Mouse (Mus musculus): ENCODE data around the gene Slco2a1. TPM values are rescaled to one million over a fixed set of nuclear protein-coding genes. Genes with fewer than 3 reads are reported as not detected.

The Slco2a1 gene
- polyA plus RNA-seq (2017; shearing (Covaris generic)), result under 1 TPM in 1 of 2 experiments, not detected in 1; 0.27 TPM

DNA sequence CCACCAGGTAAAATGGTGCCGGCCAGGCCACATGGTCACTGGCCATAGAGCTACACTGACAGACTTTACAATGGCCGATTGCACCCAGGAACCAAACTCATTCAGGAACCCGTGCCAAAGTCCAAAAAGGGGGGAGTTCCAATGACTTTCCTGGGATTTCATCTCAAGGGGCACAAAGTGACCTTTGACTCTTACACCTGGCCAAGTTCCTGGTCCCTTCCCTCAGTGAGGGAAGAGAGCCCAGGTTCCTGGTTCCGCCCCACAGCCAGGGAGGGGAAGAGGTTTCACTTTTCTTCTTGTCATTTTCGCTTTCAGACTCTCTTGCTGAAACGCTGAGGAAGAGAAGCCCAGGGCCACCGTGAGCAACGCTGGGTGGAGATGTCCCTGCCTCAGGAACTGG lies at the start of gene Slco2a1:
Gene Slco2a1, plus strand, starts transcription at position 251 of the 400 bp plus-strand sequence.
- no peak for ATAC-seq

DNA sequence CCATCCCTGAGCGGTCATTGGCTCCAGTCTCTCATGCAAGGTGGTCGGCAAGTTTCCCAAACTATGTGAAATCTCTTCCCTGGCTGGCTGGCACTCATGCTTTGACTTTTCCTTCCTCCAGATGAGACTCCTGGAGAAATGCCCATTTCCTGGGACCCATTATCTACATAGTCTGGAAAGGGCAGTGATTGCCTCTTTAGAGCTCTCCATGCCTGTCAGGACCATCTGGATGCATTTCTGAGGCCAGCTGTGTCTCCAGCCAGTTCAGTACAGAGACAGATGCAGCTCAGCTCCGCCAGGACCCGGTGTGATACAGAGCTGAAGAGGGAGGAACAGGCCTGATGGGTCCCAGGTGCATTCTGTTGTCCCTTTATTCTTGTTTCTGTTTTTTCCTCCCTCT lies 46.3 kb upstream of the Slco2a1 start:
- ATAC-seq, result no peak

- ATAC-seq, result no peak
These were observed 43.6 kb upstream of the Slco2a1 start for GRCm38 (mm10) chr9:102944891-102945290.

DNA sequence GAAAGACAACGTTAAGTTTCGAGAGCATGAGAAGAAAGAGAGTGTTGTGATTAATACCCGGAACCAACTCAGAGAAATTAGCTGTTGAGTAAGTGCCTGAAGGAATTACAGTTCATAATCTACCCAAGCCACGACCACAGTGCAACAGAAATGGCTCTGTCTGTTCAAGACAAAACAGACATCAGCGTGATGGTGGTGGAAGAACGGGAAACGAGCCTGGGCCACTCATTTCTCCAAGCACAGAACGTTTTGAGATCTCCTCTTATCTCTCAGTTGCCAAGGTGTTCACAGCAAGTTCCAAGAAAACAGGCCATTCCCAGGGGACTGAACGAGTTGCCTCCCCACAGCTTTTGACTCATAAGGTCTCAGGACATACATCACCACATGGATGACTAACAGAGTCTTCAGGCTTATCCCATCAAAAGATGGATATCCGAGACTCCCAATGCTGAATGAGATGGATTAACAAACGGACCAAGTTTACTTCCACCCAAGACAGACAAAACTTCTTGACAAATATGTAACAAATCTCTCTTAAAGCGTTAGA lies 42.0 kb upstream of the Slco2a1 start:
- ATAC-seq, result no peak

- ATAC-seq, result no peak
These were observed 39.8 kb upstream of the Slco2a1 start for GRCm38 (mm10) chr9:102948706-102949105.

DNA sequence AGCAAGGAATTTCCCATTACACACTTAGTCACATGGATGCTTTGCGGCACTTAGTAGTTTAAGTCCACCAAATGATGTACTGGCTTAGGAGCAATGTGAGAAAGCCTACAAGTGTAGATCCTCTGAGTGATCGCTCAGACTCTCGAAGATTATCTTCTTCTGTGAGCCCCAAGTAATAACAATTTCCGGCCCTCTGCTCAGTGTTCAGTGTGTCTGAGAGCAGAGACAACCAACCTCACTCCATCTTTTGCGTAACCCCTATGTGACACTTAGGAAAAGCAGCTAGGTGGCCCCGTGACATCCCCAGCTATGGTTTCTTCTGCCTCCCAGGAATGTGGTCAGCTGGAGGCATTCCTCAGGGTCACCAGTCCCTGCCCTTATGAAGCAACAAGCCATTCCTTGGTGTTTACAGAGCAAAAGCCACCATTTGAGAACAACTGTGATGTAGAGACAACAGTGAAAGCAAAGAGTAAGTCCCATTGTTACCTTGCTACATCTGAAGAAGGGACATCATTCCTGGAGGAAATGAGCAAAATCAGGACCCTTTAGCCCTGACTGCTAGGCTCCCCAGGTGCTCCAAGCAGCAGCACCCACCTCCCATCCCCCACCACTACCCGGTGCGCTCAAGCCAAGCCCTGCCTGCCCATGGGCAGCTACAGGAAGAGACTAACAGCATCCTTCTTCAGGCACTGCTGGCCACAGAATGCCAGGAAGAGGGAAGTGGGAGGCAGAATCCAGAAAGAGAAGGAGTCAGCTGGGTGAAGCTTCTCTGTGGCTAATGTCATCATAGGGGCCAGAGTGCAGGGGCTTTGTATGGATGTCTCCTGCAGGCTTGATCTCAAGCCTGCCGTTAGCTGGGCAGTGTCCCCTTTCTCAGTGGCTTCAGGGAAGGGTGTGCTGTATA lies 37.2 kb upstream of the Slco2a1 start:
- no peak for ATAC-seq

GRCm38 (mm10) chr9:102955866-102956265 lies 32.6 kb upstream of the Slco2a1 start:
- no peak for ATAC-seq

DNA sequence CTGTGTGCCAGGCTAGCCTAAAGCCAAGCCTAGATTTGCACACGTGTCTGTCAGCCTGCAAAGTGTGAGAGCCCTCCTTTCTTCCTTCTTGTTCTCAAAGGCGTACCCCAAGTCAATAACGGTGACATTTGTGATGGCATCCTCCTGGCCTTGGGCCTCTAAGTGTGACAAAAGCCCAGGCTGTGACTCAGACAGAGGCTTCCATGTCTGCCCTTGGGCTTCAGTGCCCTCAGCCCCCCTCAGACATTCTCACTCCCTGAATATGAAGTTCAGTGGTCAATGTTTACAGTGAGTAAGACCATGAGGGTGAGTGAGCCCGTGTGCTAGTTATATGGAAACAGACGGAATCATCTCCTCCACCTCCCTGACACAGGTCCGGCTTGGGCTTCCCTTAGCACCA lies 29.8 kb upstream of the Slco2a1 start:
- no peak for ATAC-seq

DNA sequence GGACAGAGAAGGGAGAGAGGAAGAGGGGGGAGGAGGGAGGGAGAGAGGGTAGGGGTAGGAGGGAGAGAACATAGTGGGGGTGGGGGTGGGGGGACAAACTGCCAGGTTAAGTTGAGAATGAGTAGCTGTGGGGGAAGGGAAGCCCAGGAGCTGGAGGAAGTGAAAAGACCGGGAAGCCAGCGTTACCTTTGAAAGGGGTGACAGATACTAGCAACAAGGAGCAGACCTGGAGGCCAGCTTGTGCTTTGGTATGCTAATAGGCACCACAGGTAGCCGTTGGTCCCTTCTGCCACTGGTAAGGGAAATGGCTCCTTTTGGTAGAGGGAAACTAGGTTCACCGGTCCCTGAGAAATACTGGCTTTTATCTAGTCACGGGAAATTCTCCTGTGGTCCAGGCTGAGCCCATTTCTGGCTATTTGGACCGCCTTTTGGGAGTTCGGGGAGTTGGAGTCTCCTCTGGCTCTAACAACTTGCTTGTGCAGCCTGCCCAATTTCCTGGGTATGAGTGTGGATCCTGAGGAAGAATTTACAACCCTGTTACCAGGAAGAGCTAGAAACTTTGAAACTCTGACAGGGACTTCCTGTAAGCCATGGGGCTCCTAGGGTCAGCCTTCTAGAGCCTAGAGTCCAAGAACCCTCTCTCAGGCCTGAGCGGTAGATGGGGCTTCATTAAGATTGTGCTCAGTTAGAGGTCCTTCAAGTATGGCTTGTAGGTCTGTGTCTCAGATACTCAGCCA lies 27.0 kb upstream of the Slco2a1 start:
- ATAC-seq, result no peak

DNA sequence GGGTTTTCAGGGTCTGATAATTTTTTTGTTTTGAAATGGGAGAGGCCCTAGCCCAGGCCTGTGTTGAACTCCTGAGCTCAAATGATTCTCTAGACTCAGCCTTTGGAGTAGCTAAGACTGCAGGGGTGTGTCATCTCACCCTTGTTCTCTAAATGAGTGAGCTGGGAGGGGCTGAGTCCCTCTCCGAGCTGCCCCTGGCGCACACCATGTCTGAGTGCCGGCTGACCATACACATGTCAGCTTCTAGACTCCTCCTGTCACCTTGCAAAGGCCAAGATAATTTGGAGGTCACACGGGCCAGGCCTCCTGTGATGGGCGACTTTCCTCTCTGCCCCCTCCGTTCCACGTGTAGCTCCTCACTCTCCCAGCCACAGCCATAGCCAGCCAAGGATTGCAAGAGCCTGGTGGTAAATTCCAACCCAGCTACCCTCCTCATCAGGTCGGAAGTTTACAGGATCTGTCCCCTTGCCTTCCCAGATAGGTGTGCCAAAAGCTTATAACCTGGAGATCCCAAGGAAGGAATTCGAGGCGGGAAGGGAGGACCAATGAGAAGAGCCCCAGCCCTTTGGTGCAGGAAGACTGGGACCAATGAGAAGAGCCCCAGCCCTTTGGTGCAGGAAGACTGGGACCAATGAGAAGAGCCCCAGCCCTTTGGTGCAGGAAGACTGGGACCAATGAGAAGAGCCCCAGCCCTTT lies 26.3 kb upstream of the Slco2a1 start:
- no peak for ATAC-seq

GRCm38 (mm10) chr9:102963321-102963720 lies 25.2 kb upstream of the Slco2a1 start:
- no peak for ATAC-seq

- no peak for ATAC-seq
These were observed 23.9 kb upstream of the Slco2a1 start for GRCm38 (mm10) chr9:102964644-102965043.

DNA sequence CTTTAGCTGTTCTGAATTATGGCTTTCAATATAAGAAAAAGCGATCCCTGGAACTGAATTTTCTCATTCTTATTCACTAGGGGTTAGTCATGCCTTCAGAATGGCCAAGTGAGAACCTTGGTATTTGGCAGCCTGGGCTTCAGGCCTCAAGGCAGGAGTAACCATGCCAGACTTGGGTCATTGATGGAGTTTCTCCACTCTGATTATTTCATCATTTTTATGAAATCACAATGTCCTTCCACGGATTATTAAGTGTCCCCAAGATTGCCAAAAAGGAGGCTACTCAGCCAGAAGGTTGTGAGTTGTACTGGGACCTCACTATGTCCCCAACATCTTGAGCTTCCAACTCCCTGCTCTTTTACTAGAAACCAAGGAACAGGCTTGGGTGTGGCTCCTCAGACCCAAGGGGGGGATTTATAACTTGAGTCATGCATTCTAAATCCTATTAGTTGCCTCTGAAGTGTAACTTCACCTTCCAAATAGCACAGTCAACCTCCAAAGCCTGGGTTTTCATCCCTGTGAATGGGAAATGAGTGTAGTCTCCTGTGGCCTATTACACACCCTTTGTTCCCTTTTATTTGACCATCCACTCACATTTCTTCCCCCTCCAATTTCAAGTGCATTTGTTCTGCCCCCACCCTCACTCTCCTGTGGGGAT lies 16.0 kb upstream of the Slco2a1 start:
- no peak for ATAC-seq

DNA sequence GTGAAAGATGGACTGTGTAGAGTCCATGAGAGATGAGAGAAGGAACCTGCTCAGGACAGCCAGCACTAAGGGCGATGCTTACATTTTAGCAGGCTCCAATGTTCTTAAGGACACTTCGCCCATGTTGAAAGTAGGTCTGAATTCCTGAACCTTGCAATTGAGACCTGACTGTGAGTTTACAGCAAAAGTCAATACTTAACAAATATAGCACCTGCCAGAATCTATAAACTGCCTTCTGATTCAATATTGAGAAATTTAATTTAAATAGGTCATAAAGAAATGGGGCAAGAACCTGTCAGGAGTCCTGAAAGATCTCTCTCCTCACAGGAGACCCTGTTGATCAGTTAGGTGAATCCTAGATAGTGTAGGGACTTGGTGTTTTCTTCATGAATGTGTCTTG lies 12.6 kb upstream of the Slco2a1 start:
- no peak for ATAC-seq

GRCm38 (mm10) chr9:102977090-102977489 lies 11.4 kb upstream of the Slco2a1 start:
- ATAC-seq, result no peak

GRCm38 (mm10) chr9:102977791-102978492 lies 10.6 kb upstream of the Slco2a1 start:
- no peak for ATAC-seq

DNA sequence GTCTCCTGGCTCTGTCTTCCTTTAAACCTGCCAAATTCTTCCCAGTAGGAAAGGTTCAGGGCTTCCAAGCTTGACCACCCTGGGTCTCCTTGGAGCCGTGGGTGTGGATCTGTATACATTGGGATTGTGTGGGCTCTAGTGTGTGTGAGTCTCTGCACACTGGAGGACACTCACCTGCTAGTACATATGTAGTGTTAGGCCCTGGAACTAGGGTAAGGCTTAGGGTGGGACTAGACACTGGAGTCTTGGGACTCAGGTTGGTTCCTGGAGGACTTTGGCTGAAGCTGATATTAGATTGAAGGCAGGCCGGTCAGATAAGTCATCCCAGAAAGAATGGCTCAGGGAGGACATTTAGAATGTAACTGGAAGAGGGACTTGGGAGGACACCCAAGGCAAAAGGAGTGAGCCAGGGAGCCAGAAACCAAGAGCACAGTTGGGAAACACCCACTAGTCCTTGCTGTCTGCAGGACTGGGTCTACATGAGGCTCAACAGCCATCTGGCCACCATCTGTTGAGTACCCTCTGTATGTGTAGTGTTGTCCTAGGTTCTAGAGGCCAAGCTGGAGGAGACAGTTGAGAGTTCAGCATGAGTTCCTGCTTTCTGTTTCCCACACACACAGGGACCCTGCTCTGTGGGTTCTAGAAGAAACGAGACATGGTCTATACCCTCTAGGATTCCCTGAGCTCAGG lies 9.4 kb upstream of the Slco2a1 start:
- ATAC-seq, result no peak

DNA sequence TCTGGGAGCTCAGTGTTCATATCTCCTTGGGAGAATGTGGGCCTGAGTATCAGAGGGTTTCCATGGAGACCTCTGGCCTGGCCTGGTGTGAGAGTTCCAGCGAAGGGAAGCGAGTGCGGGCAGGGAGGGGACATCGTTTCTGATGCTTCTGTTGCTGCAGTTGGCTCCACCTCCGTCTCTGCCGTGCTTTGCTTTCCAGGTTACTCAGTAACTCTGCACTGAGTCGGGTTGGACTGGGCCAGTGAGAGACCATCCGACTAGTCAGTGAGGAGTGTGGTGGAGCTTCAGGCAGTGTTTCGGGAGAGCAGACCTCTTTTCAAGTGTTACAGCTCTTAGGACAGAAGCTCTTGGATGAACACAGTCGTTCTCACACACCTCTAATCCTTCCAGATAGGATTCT lies 8.6 kb upstream of the Slco2a1 start:
- ATAC-seq, result no peak

DNA sequence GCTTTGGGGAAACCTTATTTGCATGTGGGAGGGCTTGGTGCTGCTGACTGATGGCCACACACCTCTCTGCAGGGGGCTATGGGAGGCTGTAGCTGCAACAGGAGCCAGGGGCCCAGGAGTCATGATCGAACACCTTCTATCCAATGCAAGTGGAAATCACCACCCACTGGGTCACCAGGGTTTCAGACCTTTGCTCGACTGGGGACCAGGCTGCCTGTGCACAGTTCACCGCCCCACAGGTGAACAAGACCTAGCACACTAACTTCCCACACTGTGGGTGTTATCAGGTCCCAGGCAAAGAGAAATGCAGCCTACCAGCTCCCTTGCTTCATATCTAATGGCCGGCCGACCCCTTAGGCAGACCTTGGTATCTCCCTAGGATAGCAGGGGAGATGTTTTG lies 8.1 kb upstream of the Slco2a1 start:
- ATAC-seq, result no peak

DNA sequence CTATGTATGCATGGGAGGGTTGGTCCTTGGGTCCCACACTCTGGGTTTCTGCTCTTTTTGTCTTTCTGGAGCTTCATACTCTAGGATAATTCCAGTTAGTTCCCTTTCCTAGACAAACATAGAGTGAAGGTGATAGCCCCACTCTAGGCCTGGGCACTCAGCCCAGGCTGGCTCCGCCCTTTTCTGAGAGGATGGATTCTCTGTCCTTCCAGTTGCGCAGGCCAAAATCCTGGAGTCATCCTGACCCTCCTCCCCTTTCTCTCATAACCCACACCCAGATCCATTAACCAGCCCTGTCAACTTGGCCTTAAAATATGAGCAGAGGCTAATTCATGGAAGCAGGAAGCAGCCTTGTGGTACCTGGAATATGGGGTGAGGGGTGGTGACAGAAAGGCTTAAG lies 6.7 kb upstream of the Slco2a1 start:
- ATAC-seq, result no peak

DNA sequence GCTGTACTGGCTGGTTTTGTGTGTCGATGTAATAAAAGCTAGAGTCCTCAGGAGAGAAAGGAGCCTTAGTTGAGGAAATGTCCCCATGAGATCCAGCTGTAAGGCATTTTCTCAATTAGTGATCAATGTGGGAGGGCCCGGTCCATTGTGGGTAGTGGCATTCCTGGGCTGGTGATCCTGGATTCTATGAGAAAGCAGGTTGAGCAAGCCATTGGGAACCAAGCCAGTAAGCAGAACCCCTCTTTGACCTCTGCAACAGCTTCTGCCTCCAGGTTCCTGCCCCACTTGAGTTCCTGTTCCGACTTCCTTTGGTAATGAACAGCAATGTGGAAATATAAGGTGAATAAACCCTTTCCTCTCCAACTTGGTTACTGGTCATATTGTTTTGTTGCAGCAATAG lies 6.1 kb upstream of the Slco2a1 start:
- ATAC-seq, result no peak

Data from activated CD4-positive, CD25-positive, alpha-beta regulatory T cell, adult 4 months (primary cell).